ENCODE assay signal across 14 mouse cellular contexts in genomic region chr11:88648407-88648806, GRCm38 (mm10).
A peak's percentile ranks its signal among the peaks of the same experiment; 100 is the strongest.
DNase-seq lines count a peak whose midpoint lies in the region; ATAC-seq lines count a peak whose summit lies in the region.
"Had no signal": no experiment of that assay in that cellular context is flagged by ENCODE, and none has a peak within 500 bp of the region (broad histone marks: within the 10 kb centered on the region; RNA-seq: fewer than 3 reads in every experiment).

No protein-coding gene starts in this region.

- ATAC-seq in forebrain, embryonic 16.5 days, result peak; percentile 52
- ATAC-seq in midbrain, embryonic 15.5 days (replicated peaks), result no peak
- ATAC-seq: Patski had no signal

- 0 out of 2 replicates have a peak overlapping the region, but pooled peaks have one; percentile 2 for H3K4me3 ChIP-seq in heart, embryonic 10.5 days
- H3K4me3 ChIP-seq in forebrain, embryonic 16.5 days (replicated peaks; ENCODE audit: low read length), result no peak overlapping the region
- H3K4me3 ChIP-seq in midbrain, embryonic 15.5 days, result no peak overlapping the region
- H3K4me3 ChIP-seq: lung, embryonic 15.5 days had no signal

- 0 out of 2 replicates have a peak overlapping the region, but pooled peaks have one; percentile 5 for H3K27ac ChIP-seq in heart, embryonic 10.5 days
- H3K27ac ChIP-seq in forebrain, embryonic 16.5 days (ENCODE audit: low read length), result peak overlapping the region; percentile 21
- peak overlapping the region; percentile 54 for H3K27ac ChIP-seq in midbrain, embryonic 15.5 days
- H3K27ac ChIP-seq: kidney, postnatal 0 days; lung, embryonic 15.5 days had no signal

- H3K27me3 ChIP-seq in heart, embryonic 10.5 days (ENCODE audit: insufficient read depth, poor library complexity, severe bottlenecking), result no peaks in the 10 kb centered on the region
- no peaks in the 10 kb centered on the region for H3K27me3 ChIP-seq in forebrain, embryonic 16.5 days (replicated peaks; ENCODE audit: control insufficient read depth, insufficient read depth, low read length)
- H3K27me3 ChIP-seq in midbrain, embryonic 15.5 days (replicated peaks), result no peaks in the 10 kb centered on the region
- H3K27me3 ChIP-seq: lung, embryonic 15.5 days; Patski had no signal

- H3K36me3 ChIP-seq in heart, embryonic 10.5 days, result peaks cover 34% of the 10 kb centered on the region; the same call in 1 of the 2 replicates
- H3K36me3 ChIP-seq in forebrain, embryonic 16.5 days (ENCODE audit: control insufficient read depth, insufficient read depth), result no peaks in the 10 kb centered on the region
- H3K36me3 ChIP-seq in midbrain, embryonic 15.5 days (replicated peaks), result no peaks in the 10 kb centered on the region
- H3K36me3 ChIP-seq: lung, embryonic 15.5 days had no signal

- no peak for DNase-seq in heart, embryonic 10.5 days (ENCODE audit: low spot score)
- no peak for DNase-seq in heart, adult 9 months (ENCODE audit: low spot score in 2 of 2)
- DNase-seq in kidney, postnatal 4 days, result peak; percentile 38 to 45
- no peak for DNase-seq in kidney, postnatal 36 days
- DNase-seq in spleen, postnatal 36 days (ENCODE audit: low spot score in 2 of 2), result no peak
- no peak for DNase-seq in yolk sac, embryonic 10.5 days (ENCODE audit: low spot score)
- DNase-seq: cerebellum, adult 9-11 months; gastrocnemius, postnatal 14 days; right cerebral cortex, adult 18-20 months had no signal

- H3K4me2 ChIP-seq in forebrain, embryonic 16.5 days (ENCODE audit: low read length), result no peak overlapping the region
- H3K4me2 ChIP-seq in midbrain, embryonic 15.5 days, result no peak overlapping the region
- H3K4me2 ChIP-seq: lung, embryonic 15.5 days had no signal

- peaks cover 88% of the 10 kb centered on the region for H3K4me1 ChIP-seq in heart, embryonic 10.5 days
- H3K4me1 ChIP-seq in forebrain, embryonic 16.5 days (replicated peaks; ENCODE audit: control insufficient read depth, insufficient read depth, low read length), result peaks cover 64% of the 10 kb centered on the region
- peaks cover 64% of the 10 kb centered on the region for H3K4me1 ChIP-seq in midbrain, embryonic 15.5 days

- WGBS in heart, embryonic 10.5 days, result 51% methylated on average over 5 of the region's 5 CpGs
- WGBS in forebrain, embryonic 16.5 days, result 23% methylated on average over 5 of the region's 5 CpGs
- 45% methylated on average over 5 of the region's 5 CpGs for WGBS in midbrain, embryonic 15.5 days

- H3K9me3 ChIP-seq in heart, embryonic 10.5 days, result no peaks in the 10 kb centered on the region
- H3K9me3 ChIP-seq in forebrain, embryonic 16.5 days (ENCODE audit: control insufficient read depth, low read length), result no peaks in the 10 kb centered on the region
- no peaks in the 10 kb centered on the region for H3K9me3 ChIP-seq in midbrain, embryonic 15.5 days
- H3K9me3 ChIP-seq: lung, embryonic 15.5 days had no signal

- no peak overlapping the region for H3K9ac ChIP-seq in forebrain, embryonic 16.5 days (replicated peaks; ENCODE audit: low read depth, low read length)
- H3K9ac ChIP-seq in midbrain, embryonic 15.5 days, result no peak overlapping the region
- H3K9ac ChIP-seq: lung, embryonic 15.5 days had no signal

Comparison
In these comparisons a context has a peak if more than half of its experiments do, and no peak if none do; other contexts are left out.
1. DNase-seq: peak in kidney, postnatal 4 days (2 of 2); none in heart, embryonic 10.5 days (single experiment), heart, adult 9 months (0 of 2), kidney, postnatal 36 days (0 of 2), spleen, postnatal 36 days (0 of 2) and yolk sac, embryonic 10.5 days (single experiment).
2. Peak in every context shown above with its lines, with median percentiles within 50 percentile points of each other: H3K27ac ChIP-seq.